Mouse (Mus musculus): ENCODE measurements around the gene Ggta1. TPM values are rescaled to one million over a fixed set of nuclear protein-coding genes. Genes with fewer than 3 reads are reported as not detected.

Ggta1 gene
- total RNA-seq, 4 experiments from 2014 or later, result 2.6 to 16.0 (median 6.7) TPM

DNA sequence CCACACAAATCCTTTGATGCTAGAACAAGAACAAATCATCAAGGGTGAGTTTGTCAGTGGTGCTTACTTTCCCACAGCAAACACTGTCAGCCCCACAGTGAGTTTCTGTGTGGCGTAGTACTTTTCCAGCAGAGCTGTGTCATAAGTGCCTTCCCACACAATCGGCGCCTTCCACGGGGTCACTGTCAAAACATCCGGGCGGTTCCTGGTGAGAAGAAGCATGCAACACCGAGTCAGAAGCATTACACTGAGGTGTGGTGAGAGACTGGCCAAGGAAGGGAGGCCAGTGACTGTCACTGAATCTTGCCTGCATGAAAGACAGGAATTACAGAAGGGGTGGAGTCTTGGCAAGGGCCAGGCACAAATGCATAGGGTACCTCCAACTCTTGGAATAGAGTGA, 55.2 kb downstream of the Ggta1 start:
- no peak for DNase-seq (ENCODE audit: low spot score in 2 of 2)

GRCm38 (mm10) chr2:35407266-35407665, 55.8 kb downstream of the Ggta1 start:
- no peak for DNase-seq (ENCODE audit: low spot score in 2 of 2)

GRCm38 (mm10) chr2:35406611-35407010, 56.4 kb downstream of the Ggta1 start:
- DNase-seq (ENCODE audit: low spot score in 2 of 2), result no peak

DNA sequence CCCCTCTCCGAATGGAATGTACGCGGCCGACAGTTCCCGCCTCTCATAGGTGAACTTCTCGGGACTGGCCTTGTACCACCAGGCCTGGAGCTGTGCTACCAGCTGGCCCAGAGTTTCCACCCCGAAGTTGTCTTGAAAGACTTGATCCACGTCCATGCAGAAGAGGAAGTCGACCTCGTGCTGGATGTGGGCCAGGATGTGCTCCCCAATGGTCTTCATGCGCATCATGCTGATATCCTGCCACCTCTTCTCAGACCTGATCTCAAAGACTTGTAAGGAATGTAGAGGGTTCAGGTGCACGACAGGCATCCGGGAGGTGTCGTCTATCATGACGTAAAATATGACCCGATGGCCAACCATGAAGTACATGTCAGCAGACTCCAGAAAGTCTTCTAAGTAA, 60.6 kb downstream of the Ggta1 start:
- DNase-seq (ENCODE audit: low spot score in 2 of 2), result no peak

GRCm38 (mm10) chr2:35400739-35401138, 62.3 kb downstream of the Ggta1 start:
- no peak for DNase-seq (ENCODE audit: low spot score in 2 of 2)

GRCm38 (mm10) chr2:35398184-35398828, 64.7 kb downstream of the Ggta1 start:
- no peak for DNase-seq (ENCODE audit: low spot score in 2 of 2)

- DNase-seq (ENCODE audit: low spot score in 2 of 2), result peak; percentile 34 to 75
Observed at GRCm38 (mm10) chr2:35397590-35398173, 65.3 kb downstream of the Ggta1 start.

- DNase-seq (ENCODE audit: low spot score in 2 of 2), result peak; percentile 26 to 37
Observed at GRCm38 (mm10) chr2:35397096-35397495, 65.9 kb downstream of the Ggta1 start, which contains the start of gene 4930402F06Rik. 4930402F06Rik (minus strand) TSS chr2:35397175.

DNA sequence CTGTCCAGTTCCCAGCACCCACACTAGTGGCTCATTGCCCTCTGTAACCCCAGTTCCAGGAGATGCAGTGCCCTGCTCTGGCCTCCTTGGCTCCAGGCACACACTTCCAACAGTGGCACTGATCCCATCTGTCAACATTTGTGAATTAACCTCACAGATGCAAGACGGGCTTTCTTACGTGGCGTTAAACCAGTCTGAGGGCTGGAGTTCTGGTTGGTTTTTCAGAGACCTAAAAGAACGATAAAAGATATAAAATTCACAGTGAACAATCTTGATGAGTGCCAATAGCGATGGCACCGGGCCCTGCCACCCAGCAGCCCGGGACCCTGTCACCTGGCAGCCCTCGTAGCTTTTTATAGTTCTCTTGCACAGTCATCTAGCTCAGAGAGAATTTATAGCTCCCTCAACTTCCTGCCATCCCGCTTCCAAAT, 77.6 kb downstream of the Ggta1 start:
- DNase-seq (ENCODE audit: low spot score in 2 of 2), result no peak

DNA sequence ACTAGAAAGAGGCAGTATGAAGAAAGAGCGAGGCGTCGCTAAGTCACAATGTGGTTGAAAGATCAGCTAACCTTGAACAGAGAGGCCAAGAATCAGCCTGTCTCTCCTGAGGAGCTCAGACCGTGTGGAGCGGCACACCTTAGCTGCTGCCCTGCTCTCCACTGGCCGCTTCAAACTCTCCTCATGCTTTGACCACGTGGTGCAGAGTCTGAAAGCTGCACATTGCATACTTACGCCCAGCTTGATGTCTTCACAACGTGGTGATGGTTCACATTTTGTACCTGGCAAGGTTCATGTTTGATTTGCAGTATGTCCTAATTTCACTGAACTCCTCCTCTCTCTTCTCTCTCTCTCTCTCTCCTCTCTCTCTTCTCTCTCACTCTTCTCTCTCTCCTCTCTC, 83.7 kb downstream of the Ggta1 start:
- no peak for DNase-seq (ENCODE audit: low spot score in 2 of 2)

GRCm38 (mm10) chr2:35377600-35377999, 85.4 kb downstream of the Ggta1 start:
- no peak for DNase-seq (ENCODE audit: low spot score in 2 of 2)

GRCm38 (mm10) chr2:35373003-35373402, 90.0 kb downstream of the Ggta1 start:
- no peak for DNase-seq (ENCODE audit: low spot score in 2 of 2)

DNA sequence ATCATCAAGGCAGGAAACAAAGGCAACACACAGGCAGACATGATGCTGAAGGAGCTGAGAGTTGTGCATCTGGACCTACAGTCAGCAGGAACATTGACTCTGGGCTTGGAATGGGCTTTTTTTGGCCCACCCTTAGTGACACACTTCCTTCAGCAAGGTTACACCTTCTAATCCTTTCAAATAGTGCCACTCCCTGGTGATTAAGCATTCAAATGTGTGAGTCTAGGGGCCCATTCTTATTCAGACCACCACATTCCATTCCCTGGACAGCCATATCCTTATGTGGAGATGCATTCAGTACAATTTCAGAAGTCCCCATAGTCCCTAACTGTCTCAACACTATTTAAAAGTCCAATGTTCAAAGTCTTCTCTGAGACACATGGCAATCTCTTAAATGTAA, 92.3 kb downstream of the Ggta1 start:
- DNase-seq (ENCODE audit: low spot score in 2 of 2), result no peak

- DNase-seq (ENCODE audit: low spot score in 2 of 2), result no peak
Observed at GRCm38 (mm10) chr2:35367629-35368028, 95.4 kb downstream of the Ggta1 start, which contains the start of gene 4930568D16Rik. 4930568D16Rik (minus strand) TSS chr2:35367729.

Other genes starting within 250 kb of the Ggta1 start
- 10 to 100 TPM; 41.3 to 77.4 (median 60.0) TPM for gene Gsn, start 206.9 kb downstream of the Ggta1 start, total RNA-seq (2022)
- 10 to 100 TPM in 2 of 4 experiments, 1 to 10 TPM in 2; 9.5 to 13.6 (median 11.3) TPM for gene Stom, start 126.3 kb downstream of the Ggta1 start, total RNA-seq (2022)
- gene 4930568D16Rik, start 95.5 kb downstream of the Ggta1 start, total RNA-seq (2022), result not detected
- not detected for gene 4930402F06Rik, start 66.1 kb downstream of the Ggta1 start, total RNA-seq (2022)
- gene Dab2ip, start 95.0 kb upstream of the Ggta1 start, total RNA-seq (2022), result 10 to 100 TPM; 87.5 to 90.5 (median 89.7) TPM